Mouse (Mus musculus): Measurements from ENCODE around the gene Mettl8. TPM values are rescaled to one million over a fixed set of nuclear protein-coding genes. Genes with fewer than 3 reads are reported as not detected.

Gene Mettl8
- polyA plus RNA-seq, 1 experiment from 2014 or later = 13.4 TPM

- WGBS (ENCODE audit: insufficient replicate concordance) = 84% methylated on average over 4 of the region's 4 CpGs
These were observed 16.2 kb upstream of the Mettl8 start for GRCm38 (mm10) chr2:71071601-71072000.

GRCm38 (mm10) chr2:71056115-71056835 is 892 bp upstream of the Mettl8 start:
- WGBS (ENCODE audit: insufficient replicate concordance) = 11% methylated on average over 21 of the region's 21 CpGs
- H3K4me3 ChIP-seq = peak overlapping the region; percentile 80
- peak overlapping the region; percentile 93 for H3K27ac ChIP-seq
- H3K9ac ChIP-seq = peak overlapping the region; percentile 91
- peaks cover 27% of the 10 kb centered on the region for H3K36me3 ChIP-seq
- H3K4me2 ChIP-seq = peak overlapping the region; percentile 90
- no peak for ATAC-seq
- no peaks in the 10 kb centered on the region for H3K9me3 ChIP-seq (replicated peaks)
- no peaks in the 10 kb centered on the region for H3K27me3 ChIP-seq (replicated peaks)
- peaks cover 19% of the 10 kb centered on the region; the same call in 1 of the 2 replicates for H3K4me1 ChIP-seq

More at GRCm38 (mm10) chr2:71071601-71072000, 16.2 kb upstream of the Mettl8 start:
- no peak for ATAC-seq
- Histone ChIP-seq H3K27ac (no peak overlapping the region), H3K9me3 (replicated peaks) (no peaks in the 10 kb centered on the region), H3K4me2 (no peak overlapping the region), H3K9ac (no peak overlapping the region), H3K27me3 (replicated peaks) (no peaks in the 10 kb centered on the region), H3K4me1 (peaks cover 19% of the 10 kb centered on the region), H3K36me3 (peaks cover 17% of the 10 kb centered on the region), H3K4me3 (no peak overlapping the region)

GRCm38 (mm10) chr2:71054716-71055115 is 667 bp downstream of the Mettl8 start:
- H3K4me3 ChIP-seq = peak overlapping the region; percentile 80
- no peaks in the 10 kb centered on the region for H3K9me3 ChIP-seq (replicated peaks)
- H3K27me3 ChIP-seq (replicated peaks) = no peaks in the 10 kb centered on the region
- 0 out of 2 replicates have a peak overlapping the region, but pooled peaks have one; percentile 76 for H3K27ac ChIP-seq
- H3K4me1 ChIP-seq = peaks cover 26% of the 10 kb centered on the region; the same call in 1 of the 2 replicates
- no peak for ATAC-seq
- H3K4me2 ChIP-seq = peak overlapping the region; percentile 90
- H3K9ac ChIP-seq = peak overlapping the region; percentile 91
- 29% methylated on average over 9 of the region's 9 CpGs for WGBS (ENCODE audit: insufficient replicate concordance)
- peaks cover 16% of the 10 kb centered on the region for H3K36me3 ChIP-seq

GRCm38 (mm10) chr2:71050511-71050910 is 4.9 kb downstream of the Mettl8 start:
- Histone ChIP-seq H3K27ac (no peak overlapping the region), H3K9me3 (replicated peaks) (no peaks in the 10 kb centered on the region), H3K4me2 (no peak overlapping the region), H3K9ac (no peak overlapping the region), H3K4me3 (no peak overlapping the region), H3K4me1 (peaks cover 41% of the 10 kb centered on the region), H3K27me3 (replicated peaks) (no peaks in the 10 kb centered on the region), H3K36me3 (peaks cover under 1% of the 10 kb centered on the region; the same call in 1 of the 2 replicates)
- ATAC-seq = no peak
- 79% methylated on average over 7 of the region's 7 CpGs for WGBS (ENCODE audit: insufficient replicate concordance)

- Histone ChIP-seq H3K4me1 (peaks cover 35% of the 10 kb centered on the region), H3K4me2 (no peak overlapping the region), H3K27ac (no peak overlapping the region), H3K36me3 (peaks cover 3% of the 10 kb centered on the region; the same call in 1 of the 2 replicates), H3K9ac (no peak overlapping the region), H3K27me3 (replicated peaks) (no peaks in the 10 kb centered on the region), H3K4me3 (no peak overlapping the region), H3K9me3 (replicated peaks) (no peaks in the 10 kb centered on the region)
- 67% methylated on average over 12 of the region's 12 CpGs for WGBS (ENCODE audit: insufficient replicate concordance)
- no peak for ATAC-seq
These were observed 6.5 kb downstream of the Mettl8 start for GRCm38 (mm10) chr2:71048896-71049295.

GRCm38 (mm10) chr2:71046751-71047320 is 8.5 kb downstream of the Mettl8 start:
- no peaks in the 10 kb centered on the region for H3K9me3 ChIP-seq (replicated peaks)
- 51% methylated on average over 6 of the region's 6 CpGs for WGBS (ENCODE audit: insufficient replicate concordance)
- H3K27ac ChIP-seq = no peak overlapping the region
- H3K4me1 ChIP-seq = peaks cover 27% of the 10 kb centered on the region
- peaks cover 3% of the 10 kb centered on the region; the same call in 1 of the 2 replicates for H3K36me3 ChIP-seq
- H3K9ac ChIP-seq = no peak overlapping the region
- no peak overlapping the region for H3K4me3 ChIP-seq
- H3K27me3 ChIP-seq (replicated peaks) = no peaks in the 10 kb centered on the region
- ATAC-seq = no peak
- H3K4me2 ChIP-seq = no peak overlapping the region

- peaks cover 26% of the 10 kb centered on the region for H3K4me1 ChIP-seq
- no peak overlapping the region for H3K9ac ChIP-seq
- no peak overlapping the region for H3K4me3 ChIP-seq
- ATAC-seq = no peak
- peaks cover 3% of the 10 kb centered on the region; the same call in 1 of the 2 replicates for H3K36me3 ChIP-seq
- no peaks in the 10 kb centered on the region for H3K27me3 ChIP-seq (replicated peaks)
- H3K27ac ChIP-seq = no peak overlapping the region
- no peaks in the 10 kb centered on the region for H3K9me3 ChIP-seq (replicated peaks)
- no peak overlapping the region for H3K4me2 ChIP-seq
- 74% methylated on average over 6 of the region's 6 CpGs for WGBS (ENCODE audit: insufficient replicate concordance)
These were observed 9.2 kb downstream of the Mettl8 start for GRCm38 (mm10) chr2:71046151-71046550.

GRCm38 (mm10) chr2:71039522-71040121 is 15.8 kb downstream of the Mettl8 start:
- WGBS (ENCODE audit: insufficient replicate concordance) = 50% methylated on average over 11 of the region's 11 CpGs
- Histone ChIP-seq H3K4me3 (no peak overlapping the region), H3K27me3 (replicated peaks) (no peaks in the 10 kb centered on the region), H3K27ac (no peak overlapping the region), H3K9me3 (replicated peaks) (no peaks in the 10 kb centered on the region), H3K36me3 (no peaks in the 10 kb centered on the region), H3K4me1 (peaks cover 3% of the 10 kb centered on the region; the same call in 1 of the 2 replicates), H3K4me2 (no peak overlapping the region), H3K9ac (no peak overlapping the region)
- no peak for ATAC-seq

- no peak for ATAC-seq
- H3K9ac ChIP-seq = no peak overlapping the region
- peaks cover 12% of the 10 kb centered on the region for H3K4me1 ChIP-seq
- 65% methylated on average over 6 of the region's 6 CpGs for WGBS (ENCODE audit: insufficient replicate concordance)
- no peak overlapping the region for H3K4me3 ChIP-seq
- H3K27ac ChIP-seq = no peak overlapping the region
- H3K9me3 ChIP-seq (replicated peaks) = no peaks in the 10 kb centered on the region
- H3K4me2 ChIP-seq = no peak overlapping the region
- H3K36me3 ChIP-seq = 0 out of 2 replicates have a peak, but pooled peaks cover 4% of the 10 kb centered on the region
- no peaks in the 10 kb centered on the region for H3K27me3 ChIP-seq (replicated peaks)
These were observed 17.9 kb downstream of the Mettl8 start for GRCm38 (mm10) chr2:71037447-71037846.

GRCm38 (mm10) chr2:71033987-71034386 is 21.4 kb downstream of the Mettl8 start:
- 69% methylated on average over 8 of the region's 8 CpGs for WGBS (ENCODE audit: insufficient replicate concordance)
- peaks cover 21% of the 10 kb centered on the region for H3K4me1 ChIP-seq
- H3K4me3 ChIP-seq = no peak overlapping the region
- no peak overlapping the region for H3K9ac ChIP-seq
- no peak for ATAC-seq
- H3K27me3 ChIP-seq (replicated peaks) = no peaks in the 10 kb centered on the region
- H3K36me3 ChIP-seq = 0 out of 2 replicates have a peak, but pooled peaks cover 4% of the 10 kb centered on the region
- no peaks in the 10 kb centered on the region for H3K9me3 ChIP-seq (replicated peaks)
- H3K27ac ChIP-seq = no peak overlapping the region
- H3K4me2 ChIP-seq = no peak overlapping the region

GRCm38 (mm10) chr2:71033014-71033413 is 22.4 kb downstream of the Mettl8 start:
- Histone ChIP-seq H3K36me3 (0 out of 2 replicates have a peak, but pooled peaks cover 4% of the 10 kb centered on the region), H3K4me2 (no peak overlapping the region), H3K4me3 (no peak overlapping the region), H3K9me3 (replicated peaks) (no peaks in the 10 kb centered on the region), H3K9ac (no peak overlapping the region), H3K27me3 (replicated peaks) (no peaks in the 10 kb centered on the region), H3K27ac (no peak overlapping the region), H3K4me1 (peaks cover 21% of the 10 kb centered on the region)
- ATAC-seq = no peak
- WGBS (ENCODE audit: insufficient replicate concordance) = 76% methylated on average over 4 of the region's 4 CpGs

Measured in liver, embryonic 12.5 days (tissue).